Mouse (Mus musculus): ENCODE data around the gene Frmd4b. TPM values are rescaled to one million over a fixed set of nuclear protein-coding genes. Genes with fewer than 3 reads are reported as not detected.

The Frmd4b gene
- polyA plus RNA-seq, 1 experiment, result 15.4 TPM

DNA sequence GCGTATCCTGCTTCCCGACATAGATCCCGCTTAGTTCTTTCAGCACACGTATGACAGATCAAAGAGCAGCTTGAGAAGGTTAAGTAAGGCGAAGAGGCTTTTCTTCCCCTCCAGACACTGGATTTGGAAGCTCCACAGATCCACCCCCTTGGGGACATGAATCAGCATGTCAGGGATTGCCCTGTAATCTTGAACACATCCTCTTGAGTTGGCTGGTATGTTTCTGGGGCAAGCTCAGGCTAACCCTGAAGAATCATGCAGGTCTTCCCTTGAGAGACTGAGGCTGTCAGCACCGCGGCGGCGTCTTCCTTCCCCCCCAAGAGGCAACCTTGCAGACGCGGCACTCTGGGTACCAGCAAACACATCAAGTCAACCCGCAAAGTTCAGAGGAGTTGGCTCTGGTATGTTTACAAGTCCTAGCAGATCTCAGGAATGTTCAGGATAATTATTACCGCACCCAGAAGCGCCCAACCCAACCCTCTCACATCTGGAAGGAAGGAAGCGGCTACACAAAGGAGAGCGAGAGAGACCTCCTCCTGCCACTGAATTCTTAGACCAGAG, 1.4 kb downstream of the Frmd4b start:
- 19% methylated on average over 16 of the region's 16 CpGs for WGBS
- H3K4me1 ChIP-seq (ENCODE audit: control insufficient read depth, insufficient read depth, low read length), result no peaks in the 10 kb centered on the region
- H3K4me3 ChIP-seq (replicated peaks; ENCODE audit: control insufficient read depth, low read depth, low read length), result no peak overlapping the region
- no peak overlapping the region for H3K27ac ChIP-seq (ENCODE audit: control insufficient read depth, insufficient read depth, low read depth, low read length, poor library complexity)
- TF ChIP-seq CTCF (IDR thresholded peaks at IDR 0.05; ENCODE audit: control insufficient read depth, insufficient read depth, low read length) (no peak), POLR2A (IDR thresholded peaks at IDR 0.05; ENCODE audit: borderline replicate concordance, control insufficient read depth, low read depth, low read length) (no peak)

GRCm38 (mm10) chr6:97614179-97614578, 3.2 kb downstream of the Frmd4b start:
- no peak for TF ChIP-seq CTCF (IDR thresholded peaks at IDR 0.05; ENCODE audit: control insufficient read depth, insufficient read depth, low read length)
- TF ChIP-seq POLR2A (IDR thresholded peaks at IDR 0.05; ENCODE audit: borderline replicate concordance, control insufficient read depth, low read depth, low read length), result no peak
- no peaks in the 10 kb centered on the region for H3K4me1 ChIP-seq (ENCODE audit: control insufficient read depth, insufficient read depth, low read length)
- H3K4me3 ChIP-seq (replicated peaks; ENCODE audit: control insufficient read depth, low read depth, low read length), result no peak overlapping the region
- no peak overlapping the region for H3K27ac ChIP-seq (ENCODE audit: control insufficient read depth, insufficient read depth, low read depth, low read length, poor library complexity)

- no peak for TF ChIP-seq CTCF (IDR thresholded peaks at IDR 0.05; ENCODE audit: control insufficient read depth, insufficient read depth, low read length)
- TF ChIP-seq POLR2A (IDR thresholded peaks at IDR 0.05; ENCODE audit: borderline replicate concordance, control insufficient read depth, low read depth, low read length), result no peak
- Histone ChIP-seq H3K4me1 (ENCODE audit: control insufficient read depth, insufficient read depth, low read length) (no peaks in the 10 kb centered on the region), H3K27ac (ENCODE audit: control insufficient read depth, insufficient read depth, low read depth, low read length, poor library complexity) (no peak overlapping the region), H3K4me3 (replicated peaks; ENCODE audit: control insufficient read depth, low read depth, low read length) (no peak overlapping the region)
- 81% methylated on average over 5 of the region's 5 CpGs for WGBS
These were observed 4.5 kb downstream of the Frmd4b start for GRCm38 (mm10) chr6:97612861-97613260.

DNA sequence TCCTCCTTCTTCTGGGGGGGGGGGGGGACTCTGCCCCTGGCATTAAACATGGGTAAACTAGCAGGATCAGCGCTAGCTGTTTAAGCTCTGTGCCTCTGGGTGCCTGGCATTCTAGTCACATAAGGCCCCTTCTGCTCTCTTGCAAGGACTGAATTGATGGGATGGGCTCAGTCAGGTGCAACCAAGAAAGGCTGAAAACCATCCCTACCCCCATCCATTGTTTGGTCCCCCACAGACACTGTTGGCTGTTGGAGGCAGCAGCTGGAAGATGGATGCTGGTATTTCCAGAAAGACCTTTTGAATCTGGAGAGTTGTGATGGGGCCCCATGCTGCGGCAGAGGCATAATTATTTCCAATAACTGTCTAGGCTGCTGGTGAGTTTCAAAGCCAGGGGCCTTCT, 7.3 kb downstream of the Frmd4b start:
- no peaks in the 10 kb centered on the region for H3K4me1 ChIP-seq (ENCODE audit: control insufficient read depth, insufficient read depth, low read length)
- WGBS, result 82% methylated on average over 2 of the region's 2 CpGs
- TF ChIP-seq POLR2A (IDR thresholded peaks at IDR 0.05; ENCODE audit: borderline replicate concordance, control insufficient read depth, low read depth, low read length) (no peak), CTCF (IDR thresholded peaks at IDR 0.05; ENCODE audit: control insufficient read depth, insufficient read depth, low read length) (no peak)
- H3K4me3 ChIP-seq (replicated peaks; ENCODE audit: control insufficient read depth, low read depth, low read length), result no peak overlapping the region
- H3K27ac ChIP-seq (ENCODE audit: control insufficient read depth, insufficient read depth, low read depth, low read length, poor library complexity), result no peak overlapping the region

DNA sequence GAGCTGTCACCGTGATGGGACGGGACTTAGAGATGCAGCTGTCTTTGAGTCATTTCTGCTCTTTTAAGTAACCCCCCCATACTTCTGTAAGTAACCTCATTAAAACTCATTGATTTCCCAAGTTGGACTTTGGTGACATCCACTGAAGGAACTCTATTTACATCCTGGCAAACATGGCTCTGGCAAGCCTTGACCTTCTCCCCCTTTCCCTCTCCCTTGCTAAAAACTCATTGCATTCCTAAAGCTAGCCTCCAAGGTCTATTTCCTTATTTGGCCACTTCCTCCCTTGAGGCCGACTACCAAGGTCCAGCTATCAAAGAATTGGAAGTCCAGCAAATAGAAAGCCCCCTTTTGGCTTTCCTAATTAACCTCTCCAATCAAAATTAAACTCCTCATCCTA, 9.7 kb downstream of the Frmd4b start:
- WGBS, result 66% methylated on average over 3 of the region's 3 CpGs
- H3K27ac ChIP-seq (ENCODE audit: control insufficient read depth, insufficient read depth, low read depth, low read length, poor library complexity), result no peak overlapping the region
- H3K4me3 ChIP-seq (replicated peaks; ENCODE audit: control insufficient read depth, low read depth, low read length), result no peak overlapping the region
- TF ChIP-seq POLR2A (IDR thresholded peaks at IDR 0.05; ENCODE audit: borderline replicate concordance, control insufficient read depth, low read depth, low read length) (no peak), CTCF (IDR thresholded peaks at IDR 0.05; ENCODE audit: control insufficient read depth, insufficient read depth, low read length) (no peak)
- no peaks in the 10 kb centered on the region for H3K4me1 ChIP-seq (ENCODE audit: control insufficient read depth, insufficient read depth, low read length)

DNA sequence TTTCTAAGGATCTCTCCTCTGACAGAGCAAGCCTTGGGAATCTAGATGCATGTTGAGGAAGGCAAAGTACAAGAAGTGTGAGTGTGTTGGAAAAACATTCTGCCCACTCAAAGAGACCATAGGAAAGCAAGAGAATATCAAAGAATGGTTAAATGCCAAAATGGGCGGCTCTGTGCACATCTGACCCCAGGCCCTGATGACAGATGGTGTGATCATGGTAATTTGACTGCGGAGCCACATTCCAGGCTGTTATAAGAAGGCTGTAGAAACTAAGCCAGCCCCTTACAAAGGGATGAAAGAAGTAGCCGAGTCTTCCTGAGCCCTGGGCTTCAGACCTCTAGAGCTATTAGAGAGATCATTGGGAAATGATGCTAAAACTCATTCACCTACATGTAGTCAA, 22.1 kb downstream of the Frmd4b start:
- no peaks in the 10 kb centered on the region for H3K4me1 ChIP-seq (ENCODE audit: control insufficient read depth, insufficient read depth, low read length)
- H3K27ac ChIP-seq (ENCODE audit: control insufficient read depth, insufficient read depth, low read depth, low read length, poor library complexity), result no peak overlapping the region
- 76% methylated on average over 3 of the region's 3 CpGs for WGBS
- no peak overlapping the region for H3K4me3 ChIP-seq (replicated peaks; ENCODE audit: control insufficient read depth, low read depth, low read length)
- no peak for TF ChIP-seq POLR2A (IDR thresholded peaks at IDR 0.05; ENCODE audit: borderline replicate concordance, control insufficient read depth, low read depth, low read length)
- no peak for TF ChIP-seq CTCF (IDR thresholded peaks at IDR 0.05; ENCODE audit: control insufficient read depth, insufficient read depth, low read length)

DNA sequence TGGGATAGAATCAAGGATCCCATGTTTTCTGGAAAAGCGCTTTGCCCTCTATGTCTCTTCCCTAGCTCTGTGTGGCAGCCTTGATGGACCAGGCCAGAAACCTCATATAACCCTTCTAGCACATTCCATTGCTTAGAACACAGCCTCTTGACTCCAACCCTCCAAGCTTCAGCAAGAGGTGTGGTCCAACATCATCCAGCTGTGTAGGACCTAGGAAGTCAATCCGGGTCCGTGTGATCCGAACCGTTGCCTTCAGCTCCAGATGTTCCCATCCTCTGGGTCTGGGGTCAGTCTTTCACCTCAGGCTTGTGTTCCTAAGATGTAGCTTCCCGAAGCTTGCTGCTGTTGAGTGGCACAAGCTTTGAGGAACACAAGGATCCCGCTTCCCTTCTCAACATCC, 22.8 kb downstream of the Frmd4b start:
- H3K27ac ChIP-seq (ENCODE audit: control insufficient read depth, insufficient read depth, low read depth, low read length, poor library complexity), result no peak overlapping the region
- no peak overlapping the region for H3K4me3 ChIP-seq (replicated peaks; ENCODE audit: control insufficient read depth, low read depth, low read length)
- TF ChIP-seq CTCF (IDR thresholded peaks at IDR 0.05; ENCODE audit: control insufficient read depth, insufficient read depth, low read length) (no peak), POLR2A (IDR thresholded peaks at IDR 0.05; ENCODE audit: borderline replicate concordance, control insufficient read depth, low read depth, low read length) (no peak)
- 88% methylated on average over 7 of the region's 7 CpGs for WGBS
- no peaks in the 10 kb centered on the region for H3K4me1 ChIP-seq (ENCODE audit: control insufficient read depth, insufficient read depth, low read length)

DNA sequence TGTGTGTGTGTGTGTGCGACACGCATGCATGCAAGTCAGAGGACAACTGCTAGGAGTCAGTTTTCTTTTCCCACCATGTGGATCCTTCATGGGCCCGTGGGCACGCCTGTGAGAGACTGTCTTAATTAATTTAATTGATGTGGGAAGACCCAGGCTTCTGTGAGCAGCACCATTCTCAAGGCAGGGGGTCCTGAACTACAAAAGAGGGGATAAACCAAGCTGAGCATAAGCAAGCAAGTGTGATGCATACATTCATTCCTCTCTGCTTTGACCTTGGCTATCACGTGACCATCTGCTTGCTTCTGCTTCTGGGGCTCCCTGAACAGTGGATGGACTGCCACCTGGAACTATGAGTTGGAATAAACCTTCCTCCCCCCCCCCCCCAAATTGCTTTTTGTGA, 27.1 kb downstream of the Frmd4b start:
- 80% methylated on average over 5 of the region's 5 CpGs for WGBS
- Histone ChIP-seq H3K4me1 (ENCODE audit: control insufficient read depth, insufficient read depth, low read length) (no peaks in the 10 kb centered on the region), H3K4me3 (replicated peaks; ENCODE audit: control insufficient read depth, low read depth, low read length) (no peak overlapping the region), H3K27ac (ENCODE audit: control insufficient read depth, insufficient read depth, low read depth, low read length, poor library complexity) (no peak overlapping the region)
- TF ChIP-seq POLR2A (IDR thresholded peaks at IDR 0.05; ENCODE audit: borderline replicate concordance, control insufficient read depth, low read depth, low read length) (no peak), CTCF (IDR thresholded peaks at IDR 0.05; ENCODE audit: control insufficient read depth, insufficient read depth, low read length) (no peak)

GRCm38 (mm10) chr6:97589581-97589980, 27.8 kb downstream of the Frmd4b start:
- Histone ChIP-seq H3K4me3 (replicated peaks; ENCODE audit: control insufficient read depth, low read depth, low read length) (no peak overlapping the region), H3K4me1 (ENCODE audit: control insufficient read depth, insufficient read depth, low read length) (no peaks in the 10 kb centered on the region), H3K27ac (ENCODE audit: control insufficient read depth, insufficient read depth, low read depth, low read length, poor library complexity) (no peak overlapping the region)
- WGBS, result 74% methylated on average over 3 of the region's 3 CpGs
- TF ChIP-seq CTCF (IDR thresholded peaks at IDR 0.05; ENCODE audit: control insufficient read depth, insufficient read depth, low read length) (no peak), POLR2A (IDR thresholded peaks at IDR 0.05; ENCODE audit: borderline replicate concordance, control insufficient read depth, low read depth, low read length) (no peak)

Data from bone marrow, adult 2 months (tissue).